Mouse (Mus musculus) spleen, adult 2 months (tissue): Measurements from ENCODE around the gene Kera. TPM values are rescaled to one million over a fixed set of nuclear protein-coding genes. Genes with fewer than 3 reads are reported as not detected.

Experiments used
- DNase-seq, 2 experiments: peaks; one replicate each; pipeline versions ENCODE4 v3.0.0 to v3.0.0-alpha.2; 2012 to 2021; ENCODE audit warnings: low spot score in 2 of 2, low read depth in 1 of 2
- H3K27ac ChIP-seq: fragments of 200-500 bp; 2 replicates; pipeline ENCODE4 v1.5.1; 2012; ENCODE audit warnings: low read length, inconsistent platforms; ENCODE audit not compliant: insufficient read depth
- H3K27me3 ChIP-seq: fragments of 200-500 bp; 2 replicates; pipeline ENCODE4 v1.6.1; 2012; ENCODE audit warnings: mild to moderate bottlenecking, moderate library complexity, low read length, inconsistent platforms; ENCODE audit not compliant: control insufficient read depth, insufficient read depth
- H3K36me3 ChIP-seq: fragments of 200-500 bp; 2 replicates; pipeline ENCODE4 v1.6.1; 2012; ENCODE audit warnings: mild to moderate bottlenecking, low read length, inconsistent platforms; ENCODE audit not compliant: control insufficient read depth, insufficient read depth
- H3K4me1 ChIP-seq: fragments of 200-500 bp; 2 replicates; pipeline ENCODE4 v1.6.1; 2011; ENCODE audit warnings: inconsistent platforms; ENCODE audit not compliant: control insufficient read depth, insufficient read depth, insufficient read length
- H3K4me3 ChIP-seq: fragments of 200-500 bp; 2 replicates; pipeline ENCODE4 v1.5.1; 2011; ENCODE audit warnings: mild to moderate bottlenecking, inconsistent platforms; ENCODE audit not compliant: insufficient read depth, insufficient read length; ENCODE audit errors: extremely low read depth
- CTCF ChIP-seq: fragments of 200-500 bp; IDR thresholded peaks from 2 replicates; pipeline ENCODE4 v1.5.1; 2011; ENCODE audit warnings: mild to moderate bottlenecking, inconsistent platforms; ENCODE audit not compliant: insufficient read depth, insufficient read length, insufficient replicate concordance; ENCODE audit errors: extremely low read depth
- POLR2A ChIP-seq: fragments of 200-500 bp; IDR thresholded peaks from 2 replicates; pipeline ENCODE4 v1.6.1; 2011; ENCODE audit warnings: low read depth, low read length, inconsistent platforms
- WGBS: fragments of 180-500 bp; shearing (Covaris S2); methylation state at CpG from one replicate; pipeline ENCODE4 v1.1.7; 2018; 5-methylcytosine and 5-hydroxymethylcytosine counted together
- polyA plus RNA-seq: library from polyadenylated mRNA; depleted of rRNA; stranded (reverse); fragments of >200 nt; gene quantifications from 2 replicates; pipeline ENCODE4 v1.2.3, GENCODE M21; 2012; rRNA removed

Kera gene
- polyA plus RNA-seq, 1 experiment: not detected

DNA sequence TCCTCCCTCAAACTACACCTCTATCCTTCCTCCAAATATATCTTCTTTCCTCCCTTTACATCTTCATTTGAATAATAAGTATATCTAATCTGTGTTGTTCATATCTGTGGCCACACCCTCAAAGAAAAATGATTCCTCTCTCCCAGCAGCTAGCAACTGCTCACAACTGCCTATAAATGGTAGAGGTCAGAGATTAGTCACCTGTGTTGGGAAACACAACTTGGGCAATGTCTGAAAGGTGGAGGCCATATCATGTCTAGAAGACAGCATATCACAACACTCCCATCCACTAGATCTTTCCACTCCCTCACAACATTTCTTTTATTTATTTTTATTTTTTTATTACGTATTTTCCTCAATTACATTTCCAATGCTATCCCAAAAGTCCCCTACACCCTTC, 52.8 kb downstream of the Kera start:
- no peaks in the 10 kb centered on the region for H3K36me3 ChIP-seq
- TF ChIP-seq CTCF (no peak), POLR2A (no peak)
- no peak for DNase-seq
- H3K4me3 ChIP-seq: no peak overlapping the region
- no peak overlapping the region for H3K27ac ChIP-seq
- WGBS: 85% methylated on average over 1 of the region's 1 CpGs
- H3K4me1 ChIP-seq: no peaks in the 10 kb centered on the region
- H3K27me3 ChIP-seq: no peaks in the 10 kb centered on the region

Other genes with a start within 250 kb of the Kera start
- gene Dcn, start 127.3 kb upstream of the Kera start, polyA plus RNA-seq: 13.3 and 13.4 TPM in 2 replicates
- 0.21 and 0.34 TPM in 2 replicates for gene Lum, start 41.8 kb upstream of the Kera start, polyA plus RNA-seq
- gene Epyc, start 37.2 kb downstream of the Kera start, polyA plus RNA-seq: not detected in 2 replicates
- not detected in 2 replicates for gene Ccer1, start 86.2 kb downstream of the Kera start, polyA plus RNA-seq
- gene C030005K15Rik, start 119.9 kb downstream of the Kera start, polyA plus RNA-seq: not detected in 2 replicates